Mouse (Mus musculus) C2C12 (cell line): Measurements from ENCODE around the gene Snrk. TPM values are rescaled to one million over a fixed set of nuclear protein-coding genes. Genes with fewer than 3 reads are reported as not detected.

Experiments
- H3K27me3 ChIP-seq: one replicate; pipeline ENCODE4 v1.6.1; 2011; ENCODE audit not compliant: control insufficient read depth, insufficient read depth, insufficient read length
- H3K36me3 ChIP-seq: one replicate; pipeline ENCODE4 v1.6.1; 2011; ENCODE audit not compliant: control insufficient read depth, insufficient read depth
- H3K4me3 ChIP-seq: one replicate; pipeline ENCODE4 v1.5.1; 2011; ENCODE audit warnings: mild to moderate bottlenecking, control low read depth; ENCODE audit not compliant: poor library complexity, insufficient read depth, severe bottlenecking
- H3K79me2 ChIP-seq: one replicate; pipeline ENCODE4 v1.6.1; 2011; ENCODE audit not compliant: control insufficient read depth, insufficient read depth
- H3K79me3 ChIP-seq: one replicate; pipeline ENCODE4 v1.6.1; 2011; ENCODE audit warnings: low read depth, control low read depth
- H3ac ChIP-seq: one replicate; pipeline ENCODE3; 2011; ENCODE audit warnings: low read depth; ENCODE audit not compliant: control insufficient read depth, insufficient read length
- CEBPB ChIP-seq: IDR thresholded peaks from one replicate; pipeline ENCODE4 v1.6.1; 2011; ENCODE audit warnings: low read depth, mild to moderate bottlenecking, control low read depth, moderate library complexity
- CTCF ChIP-seq: IDR thresholded peaks from one replicate; pipeline ENCODE4 v1.5.1; 2011; ENCODE audit not compliant: control insufficient read depth, insufficient read depth, insufficient read length
- FOSL1 ChIP-seq: IDR thresholded peaks from one replicate; pipeline ENCODE4 v1.8.0; 2011; ENCODE audit warnings: mild to moderate bottlenecking, low read length; ENCODE audit not compliant: poor library complexity, insufficient read depth, severe bottlenecking
- MAX ChIP-seq: IDR thresholded peaks from one replicate; pipeline ENCODE4 v1.6.1; 2011; ENCODE audit warnings: mild to moderate bottlenecking, control low read depth
- MYOD1 ChIP-seq: IDR thresholded peaks from one replicate; pipeline ENCODE4 v1.6.1; 2011; ENCODE audit warnings: low read depth; ENCODE audit not compliant: control insufficient read depth, insufficient read length
- MYOG ChIP-seq: IDR thresholded peaks from one replicate; pipeline ENCODE4 v1.6.1; 2011; ENCODE audit not compliant: control insufficient read depth, insufficient read length; ENCODE audit errors: extremely low read depth
- USF1 ChIP-seq: IDR thresholded peaks from one replicate; pipeline ENCODE4 v1.6.1; 2011; ENCODE audit warnings: low read depth, mild to moderate bottlenecking, control low read depth, moderate library complexity
- polyA plus RNA-seq: library from polyadenylated mRNA; unstranded; fragments of >200 nt; fragmentation: generic; extraction: Trizol; gene quantifications from one replicate; pipeline ENCODE4 v1.2.1, GENCODE M21; 2012; ENCODE audit warnings: missing spikeins

Gene Snrk
- polyA plus RNA-seq, 1 experiment, result 9.8 TPM

- TF ChIP-seq FOSL1, result no peak
- no peak for TF ChIP-seq MYOG
- TF ChIP-seq CTCF, result no peak
- TF ChIP-seq MYOD1, result no peak
- TF ChIP-seq MAX, result no peak
- TF ChIP-seq CEBPB, result no peak
- no peak for TF ChIP-seq USF1
- no peaks in the 10 kb centered on the region for H3K79me2 ChIP-seq
- H3K4me3 ChIP-seq, result no peak overlapping the region
- no peak overlapping the region for H3ac ChIP-seq
- peaks cover 8% of the 10 kb centered on the region for H3K36me3 ChIP-seq
- H3K79me3 ChIP-seq, result peaks cover 4% of the 10 kb centered on the region
- no peaks in the 10 kb centered on the region for H3K27me3 ChIP-seq
These were observed 31.3 kb downstream of the Snrk start for GRCm38 (mm10) chr9:122148356-122148755.

GRCm38 (mm10) chr9:122149997-122150826, 33.1 kb downstream of the Snrk start:
- H3K4me3 ChIP-seq, result no peak overlapping the region
- no peak overlapping the region for H3ac ChIP-seq
- no peaks in the 10 kb centered on the region for H3K27me3 ChIP-seq
- no peaks in the 10 kb centered on the region for H3K79me2 ChIP-seq
- no peaks in the 10 kb centered on the region for H3K36me3 ChIP-seq
- H3K79me3 ChIP-seq, result peaks cover 1% of the 10 kb centered on the region
- TF ChIP-seq MYOD1 (no peak), MYOG (no peak), FOSL1 (no peak), CEBPB (no peak), CTCF (no peak)

GRCm38 (mm10) chr9:122152063-122152462, 35.0 kb downstream of the Snrk start:
- Histone ChIP-seq H3ac (no peak overlapping the region), H3K79me2 (no peaks in the 10 kb centered on the region), H3K79me3 (peaks cover 1% of the 10 kb centered on the region), H3K27me3 (no peaks in the 10 kb centered on the region), H3K4me3 (no peak overlapping the region), H3K36me3 (no peaks in the 10 kb centered on the region)
- no peak for TF ChIP-seq MYOD1
- TF ChIP-seq FOSL1, result no peak
- no peak for TF ChIP-seq USF1
- TF ChIP-seq CEBPB, result no peak
- no peak for TF ChIP-seq MAX
- no peak for TF ChIP-seq MYOG
- no peak for TF ChIP-seq CTCF

GRCm38 (mm10) chr9:122152501-122152900, 35.4 kb downstream of the Snrk start:
- H3K36me3 ChIP-seq, result no peaks in the 10 kb centered on the region
- H3K4me3 ChIP-seq, result no peak overlapping the region
- no peak overlapping the region for H3ac ChIP-seq
- H3K79me3 ChIP-seq, result peaks cover 1% of the 10 kb centered on the region
- no peaks in the 10 kb centered on the region for H3K79me2 ChIP-seq
- TF ChIP-seq MYOD1 (no peak), USF1 (no peak), MYOG (no peak)
- H3K27me3 ChIP-seq, result no peaks in the 10 kb centered on the region

- H3ac ChIP-seq, result no peak overlapping the region
- no peaks in the 10 kb centered on the region for H3K36me3 ChIP-seq
- H3K79me2 ChIP-seq, result no peaks in the 10 kb centered on the region
- H3K4me3 ChIP-seq, result no peak overlapping the region
- H3K79me3 ChIP-seq, result peaks cover 1% of the 10 kb centered on the region
- H3K27me3 ChIP-seq, result no peaks in the 10 kb centered on the region
- no peak for TF ChIP-seq FOSL1
- TF ChIP-seq CTCF, result no peak
- TF ChIP-seq MYOG, result no peak
- no peak for TF ChIP-seq USF1
- no peak for TF ChIP-seq MYOD1
- TF ChIP-seq CEBPB, result no peak
- TF ChIP-seq MAX, result no peak
These were observed 36.4 kb downstream of the Snrk start for GRCm38 (mm10) chr9:122153436-122153835.

GRCm38 (mm10) chr9:122155193-122155592, 38.1 kb downstream of the Snrk start:
- no peak overlapping the region for H3ac ChIP-seq
- no peak for TF ChIP-seq CEBPB
- TF ChIP-seq MYOG, result no peak

More at GRCm38 (mm10) chr9:122155193-122155592, 38.1 kb downstream of the Snrk start:
- Histone ChIP-seq H3K79me3 (peaks cover 1% of the 10 kb centered on the region), H3K27me3 (no peaks in the 10 kb centered on the region), H3K79me2 (no peaks in the 10 kb centered on the region), H3K4me3 (no peak overlapping the region), H3K36me3 (no peaks in the 10 kb centered on the region)
